Mouse (Mus musculus) forebrain, embryonic 11.5 days (tissue): ENCODE data around the gene Lyrm4. TPM values are rescaled to one million over a fixed set of nuclear protein-coding genes. Genes with fewer than 3 reads are reported as not detected.

Experiments
- ATAC-seq: fragments of 200-750 bp; cut with Nextera tagmentation; replicated peaks from 2 replicates; pipeline ENCODE4 v1.8.0; 2017; ENCODE audit warnings: moderate TSS enrichment; ENCODE audit not compliant: low FRiP score
- DNase-seq: peaks from one replicate; pipeline ENCODE4 v3.0.0-alpha.2; 2017; ENCODE audit warnings: low spot score
- H3K27ac ChIP-seq: fragments of 300-500 bp; sonication (generic); 2 replicates; pipeline ENCODE4 v1.5.1; 2014; ENCODE audit warnings: low read depth, low read length
- H3K27me3 ChIP-seq: fragments of 300-500 bp; sonication (generic); 2 replicates; pipeline ENCODE4 v1.6.1; 2014; ENCODE audit warnings: mild to moderate bottlenecking, low read length, mixed read lengths; ENCODE audit not compliant: control insufficient read depth, insufficient read depth
- H3K36me3 ChIP-seq: fragments of 300-500 bp; sonication (generic); 2 replicates; pipeline ENCODE4 v1.6.1; 2014; ENCODE audit warnings: mild to moderate bottlenecking, low read length, moderate library complexity, mixed read lengths; ENCODE audit not compliant: control insufficient read depth, insufficient read depth
- H3K4me1 ChIP-seq: fragments of 300-500 bp; sonication (generic); replicated peaks from 2 replicates; pipeline ENCODE4 v1.6.1; 2014; ENCODE audit warnings: low read length, mixed read lengths; ENCODE audit not compliant: control insufficient read depth, insufficient read depth
- H3K4me2 ChIP-seq: fragments of 300-500 bp; sonication (generic); 2 replicates; pipeline ENCODE4 v1.6.1; 2014; ENCODE audit warnings: low read depth, mild to moderate bottlenecking, low read length, moderate library complexity, mixed read lengths; ENCODE audit not compliant: severe bottlenecking
- H3K4me3 ChIP-seq: fragments of 300-500 bp; sonication (generic); 2 replicates; pipeline ENCODE4 v1.5.1; 2014; ENCODE audit warnings: low read depth, low read length
- H3K9ac ChIP-seq: fragments of 300-500 bp; sonication (generic); 2 replicates; pipeline ENCODE4 v1.6.1; 2014; ENCODE audit warnings: low read length
- H3K9me3 ChIP-seq: fragments of 300-500 bp; sonication (generic); 2 replicates; pipeline ENCODE4 v1.6.1; 2016; ENCODE audit warnings: low read length, mixed read lengths; ENCODE audit not compliant: control insufficient read depth
- WGBS: fragments of 180-500 bp; shearing (Covaris S2); extraction: QIAGEN DNeasy Blood & Tissue Kit; methylation state at CpG from one replicate; pipeline ENCODE4 v1.1.7; 2014; 5-methylcytosine and 5-hydroxymethylcytosine counted together
- polyA plus RNA-seq: library from polyadenylated mRNA; unstranded; fragments of >200 nt; fragmentation: Nextera tagmentation; extraction: Ambion mirVana; gene quantifications from 2 replicates; pipeline ENCODE4 v1.2.1, GENCODE M21; 2014

The Lyrm4 gene
- 23.2 and 25.8 TPM in 2 replicates for polyA plus RNA-seq

GRCm38 (mm10) chr13:36117143-36118014 is at the start of gene Lyrm4, which contains the start of gene Fars2:
Lyrm4 (minus strand) TSS chr13:36117526.
Fars2 (plus strand) TSS chr13:36117412.
- Histone ChIP-seq H3K36me3 (no peaks in the 10 kb centered on the region), H3K9ac (peak within 1 kb of the TSS; percentile 73), H3K4me2 (peak within 1 kb of the TSS; percentile 81), H3K27me3 (no peaks in the 10 kb centered on the region), H3K27ac (peak within 1 kb of the TSS; percentile 93), H3K4me1 (no peaks in the 10 kb centered on the region), H3K4me3 (peak within 1 kb of the TSS; percentile 66), H3K9me3 (no peaks in the 10 kb centered on the region)
- DNase-seq: peak; percentile 97
- WGBS: under 1% methylated on average over 75 of the region's 75 CpGs
- ATAC-seq: peak; percentile 98

- no peak for ATAC-seq
- H3K4me2 ChIP-seq: no peak overlapping the region
- H3K4me1 ChIP-seq: no peaks in the 10 kb centered on the region
- no peak for DNase-seq
- no peaks in the 10 kb centered on the region for H3K9me3 ChIP-seq
- 95% methylated on average over 1 of the region's 1 CpGs for WGBS
- no peak overlapping the region for H3K27ac ChIP-seq
- no peaks in the 10 kb centered on the region for H3K36me3 ChIP-seq
- no peak overlapping the region for H3K9ac ChIP-seq
- H3K4me3 ChIP-seq: no peak overlapping the region
- H3K27me3 ChIP-seq: no peaks in the 10 kb centered on the region
These were observed 46.6 kb upstream of the Lyrm4 start for GRCm38 (mm10) chr13:36163898-36164297.

- Histone ChIP-seq H3K9ac (no peak overlapping the region), H3K4me1 (no peaks in the 10 kb centered on the region), H3K27me3 (no peaks in the 10 kb centered on the region), H3K4me2 (no peak overlapping the region), H3K36me3 (no peaks in the 10 kb centered on the region), H3K4me3 (no peak overlapping the region), H3K27ac (no peak overlapping the region), H3K9me3 (no peaks in the 10 kb centered on the region)
- DNase-seq: no peak
- WGBS: 90% methylated on average over 5 of the region's 5 CpGs
- no peak for ATAC-seq
These were observed 46.1 kb upstream of the Lyrm4 start for GRCm38 (mm10) chr13:36163411-36163810.

GRCm38 (mm10) chr13:36156340-36156931 is 39.1 kb upstream of the Lyrm4 start:
- Histone ChIP-seq H3K9me3 (no peaks in the 10 kb centered on the region), H3K36me3 (no peaks in the 10 kb centered on the region), H3K4me1 (no peaks in the 10 kb centered on the region), H3K27me3 (no peaks in the 10 kb centered on the region), H3K27ac (no peak overlapping the region), H3K4me2 (no peak overlapping the region), H3K9ac (no peak overlapping the region), H3K4me3 (no peak overlapping the region)
- WGBS: 91% methylated on average over 7 of the region's 7 CpGs
- ATAC-seq (no peak), DNase-seq (no peak)

GRCm38 (mm10) chr13:36152728-36153498 is 35.6 kb upstream of the Lyrm4 start:
- Histone ChIP-seq H3K9ac (no peak overlapping the region), H3K27ac (no peak overlapping the region), H3K4me3 (no peak overlapping the region), H3K9me3 (no peaks in the 10 kb centered on the region), H3K27me3 (no peaks in the 10 kb centered on the region), H3K4me1 (no peaks in the 10 kb centered on the region; the same call in 1 of the 2 replicates), H3K36me3 (no peaks in the 10 kb centered on the region), H3K4me2 (no peak overlapping the region)
- ATAC-seq: no peak
- 90% methylated on average over 5 of the region's 5 CpGs for WGBS
- no peak for DNase-seq

GRCm38 (mm10) chr13:36150272-36150671 is 32.9 kb upstream of the Lyrm4 start:
- Histone ChIP-seq H3K27ac (no peak overlapping the region), H3K4me3 (no peak overlapping the region)
- ATAC-seq: no peak

GRCm38 (mm10) chr13:36149175-36149939 is 32.0 kb upstream of the Lyrm4 start:
- ATAC-seq (no peak), DNase-seq (no peak)
- Histone ChIP-seq H3K27me3 (no peaks in the 10 kb centered on the region), H3K9me3 (no peaks in the 10 kb centered on the region), H3K27ac (no peak overlapping the region), H3K9ac (no peak overlapping the region), H3K36me3 (no peaks in the 10 kb centered on the region), H3K4me3 (no peak overlapping the region), H3K4me2 (no peak overlapping the region), H3K4me1 (no peaks in the 10 kb centered on the region; the same call in 1 of the 2 replicates)
- 41% methylated on average over 6 of the region's 6 CpGs for WGBS

More at GRCm38 (mm10) chr13:36150272-36150671, 32.9 kb upstream of the Lyrm4 start:
- no peak for DNase-seq
- Histone ChIP-seq H3K4me2 (no peak overlapping the region), H3K27me3 (no peaks in the 10 kb centered on the region), H3K9me3 (no peaks in the 10 kb centered on the region), H3K36me3 (no peaks in the 10 kb centered on the region), H3K9ac (no peak overlapping the region), H3K4me1 (no peaks in the 10 kb centered on the region; the same call in 1 of the 2 replicates)
- 55% methylated on average over 5 of the region's 5 CpGs for WGBS

GRCm38 (mm10) chr13:36145601-36146000 is 28.3 kb upstream of the Lyrm4 start:
- WGBS: 92% methylated on average over 1 of the region's 1 CpGs
- ATAC-seq (no peak), DNase-seq (no peak)
- Histone ChIP-seq H3K9ac (no peak overlapping the region), H3K4me3 (no peak overlapping the region), H3K4me1 (no peaks in the 10 kb centered on the region; the same call in 1 of the 2 replicates), H3K36me3 (no peaks in the 10 kb centered on the region), H3K27me3 (no peaks in the 10 kb centered on the region), H3K27ac (no peak overlapping the region), H3K4me2 (no peak overlapping the region), H3K9me3 (no peaks in the 10 kb centered on the region)
